Mouse (Mus musculus): ENCODE measurements around the gene Xpot.

Gene Xpot

DNA sequence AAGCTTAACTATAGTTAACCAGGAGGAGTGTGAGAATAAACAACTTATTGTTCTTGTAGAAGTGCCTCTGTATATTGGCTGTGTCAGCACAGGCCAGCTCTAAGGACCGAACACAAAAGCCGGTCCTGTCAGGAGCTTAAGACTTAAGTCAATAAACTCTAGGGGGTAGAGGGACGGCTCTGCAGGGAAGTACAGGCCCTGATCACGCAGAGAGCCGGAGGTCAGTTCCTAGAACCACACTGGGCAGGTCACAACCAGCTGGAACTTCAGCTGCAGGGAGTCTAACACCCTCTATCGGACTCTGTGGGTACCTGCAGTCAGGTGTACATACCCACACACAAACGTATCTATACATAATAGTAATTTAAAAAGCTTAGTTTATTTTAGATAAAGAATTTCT, 10.2 kb downstream of the Xpot start:
- no peak for DNase-seq

DNA sequence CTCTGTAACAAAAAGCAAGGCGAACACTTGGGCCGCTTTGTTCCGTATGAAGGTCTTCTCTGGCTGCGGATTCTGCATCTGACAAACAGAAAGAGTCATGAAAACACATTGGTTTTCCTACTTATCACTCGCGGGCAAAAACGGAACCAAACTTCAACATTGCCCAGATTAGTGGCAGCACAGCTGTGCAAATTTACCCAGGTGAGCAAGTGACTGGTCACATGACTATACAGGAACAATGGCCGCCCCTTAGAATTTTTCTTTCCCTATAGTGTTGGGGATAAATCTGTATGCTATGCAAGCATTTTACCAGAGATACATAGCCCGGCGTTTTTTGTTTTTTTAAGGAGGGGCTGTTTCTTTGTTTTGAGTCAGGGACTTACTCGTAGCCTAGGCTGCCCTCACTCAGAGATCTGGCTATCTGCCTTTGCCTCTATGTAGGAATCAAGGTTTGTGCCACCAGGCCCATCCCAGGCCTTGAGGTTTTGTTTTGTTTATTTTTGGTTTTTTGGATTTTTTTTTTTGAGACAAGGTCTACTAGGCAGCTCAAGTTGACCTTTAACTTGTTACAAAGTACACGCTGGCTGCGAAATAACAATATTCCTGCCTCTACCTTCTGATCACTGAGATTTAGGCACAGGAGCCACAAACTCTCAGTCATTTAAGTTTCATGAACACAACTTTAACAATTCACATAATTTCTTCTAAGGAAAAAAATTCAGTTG, 10.8 kb downstream of the Xpot start:
- no peak for DNase-seq

DNA sequence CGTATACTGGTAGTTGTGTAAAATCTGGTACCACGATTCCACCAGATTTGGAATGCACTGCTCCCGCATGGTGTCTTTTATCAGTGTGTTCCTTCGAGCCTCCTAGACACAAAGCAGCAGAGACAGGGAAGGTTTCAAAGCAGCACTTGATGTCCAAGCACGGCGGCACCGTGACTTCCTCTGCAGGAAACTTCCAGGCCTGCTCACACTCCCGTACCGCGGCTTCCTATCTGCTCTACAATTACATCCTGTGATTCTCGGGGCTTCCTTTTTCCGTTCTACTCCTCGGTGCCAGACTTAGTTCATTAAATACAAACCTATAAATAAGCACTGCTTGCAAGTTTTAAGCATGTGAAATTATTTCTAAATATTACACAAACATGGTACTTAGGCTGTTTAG, 12.6 kb downstream of the Xpot start:
- no peak for DNase-seq

DNA sequence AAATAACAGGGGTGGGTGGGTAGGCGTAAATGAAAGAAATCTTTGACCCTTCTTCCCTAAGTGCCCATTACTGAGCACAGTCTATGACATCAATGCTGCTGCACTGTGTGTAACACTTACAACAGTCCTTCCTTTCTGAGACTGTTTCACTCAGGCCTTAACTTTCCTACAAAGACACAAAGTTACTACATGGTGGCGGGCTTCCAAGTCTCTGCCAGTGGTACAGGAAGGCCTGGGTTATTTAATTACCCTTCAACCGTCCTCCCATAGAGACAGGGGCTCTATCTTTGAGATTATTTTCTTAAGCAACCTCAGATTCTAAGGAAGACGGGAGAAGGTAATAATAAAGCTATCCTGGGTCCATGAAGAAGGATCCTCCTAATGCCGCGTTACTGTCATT, 13.7 kb downstream of the Xpot start:
- no peak for DNase-seq

DNA sequence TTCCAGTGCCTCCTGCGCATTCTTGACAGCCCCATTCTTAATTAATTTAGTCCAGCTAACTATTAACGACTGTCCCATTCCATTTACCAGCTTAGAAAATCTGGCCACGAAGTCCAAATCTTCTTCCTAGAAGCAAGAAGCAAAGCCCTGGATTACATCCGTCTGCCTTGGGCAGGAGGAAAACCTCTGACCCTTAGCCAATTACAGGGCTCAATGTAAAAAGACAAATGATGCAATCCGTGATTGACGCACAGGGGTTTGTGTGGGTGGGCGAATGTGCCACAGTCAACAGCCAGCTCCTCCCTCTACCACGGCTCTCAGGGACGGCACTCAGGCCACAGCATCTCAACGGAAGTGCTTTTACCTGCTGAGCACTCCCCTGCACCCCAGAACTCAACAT, 14.5 kb downstream of the Xpot start:
- DNase-seq: no peak

DNA sequence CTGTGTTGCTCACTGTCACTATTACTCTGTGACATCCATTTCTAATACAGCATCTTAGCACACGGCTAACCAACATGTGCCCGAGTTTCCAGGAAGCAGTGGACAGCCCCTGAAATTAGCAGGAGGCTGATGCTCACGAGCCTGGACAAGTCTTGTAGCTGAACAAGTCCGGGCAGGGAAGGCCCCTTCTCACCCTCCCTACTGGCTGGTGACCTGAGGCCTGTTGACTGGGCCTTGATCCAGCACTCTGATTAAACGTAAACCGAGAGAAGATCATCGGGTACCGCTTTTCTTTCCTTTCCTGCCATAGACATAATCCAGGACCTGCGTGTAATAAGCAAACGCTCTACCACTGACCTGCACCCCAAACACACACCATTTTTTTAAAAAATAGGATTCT, 18.0 kb downstream of the Xpot start:
- DNase-seq: no peak

DNA sequence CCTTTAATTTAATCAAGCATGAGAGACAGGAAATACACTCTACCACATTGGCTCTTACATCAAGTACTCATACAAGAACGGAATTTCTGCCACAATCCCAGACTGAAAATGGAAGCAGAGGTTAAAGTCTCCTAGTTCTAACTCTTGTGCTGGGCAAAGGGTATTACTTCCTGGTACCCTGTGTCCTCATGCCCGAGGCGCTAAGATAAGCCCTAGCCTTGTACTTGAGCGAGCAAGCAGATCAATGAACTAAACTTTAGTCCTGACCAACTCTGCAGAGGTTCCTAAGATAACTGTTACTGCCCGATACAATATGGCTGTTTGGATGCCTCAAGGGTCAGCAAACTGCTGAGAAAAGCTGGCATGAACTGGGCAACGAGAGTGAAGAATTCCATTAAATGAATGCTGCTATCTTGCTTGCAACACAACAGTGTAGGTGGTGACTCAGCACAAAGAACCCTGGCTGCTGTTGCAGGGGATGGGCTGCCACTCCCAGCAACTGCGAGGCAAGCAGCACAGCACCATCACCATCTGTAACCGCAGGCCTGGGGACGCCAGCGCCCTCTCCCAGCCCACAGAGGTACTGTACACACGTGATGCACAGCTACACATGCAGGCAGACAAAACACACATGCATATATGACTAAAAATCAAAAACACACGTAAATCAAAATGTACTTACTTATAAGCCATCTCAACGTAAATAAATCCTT, 21.3 kb downstream of the Xpot start:
- DNase-seq: no peak

DNA sequence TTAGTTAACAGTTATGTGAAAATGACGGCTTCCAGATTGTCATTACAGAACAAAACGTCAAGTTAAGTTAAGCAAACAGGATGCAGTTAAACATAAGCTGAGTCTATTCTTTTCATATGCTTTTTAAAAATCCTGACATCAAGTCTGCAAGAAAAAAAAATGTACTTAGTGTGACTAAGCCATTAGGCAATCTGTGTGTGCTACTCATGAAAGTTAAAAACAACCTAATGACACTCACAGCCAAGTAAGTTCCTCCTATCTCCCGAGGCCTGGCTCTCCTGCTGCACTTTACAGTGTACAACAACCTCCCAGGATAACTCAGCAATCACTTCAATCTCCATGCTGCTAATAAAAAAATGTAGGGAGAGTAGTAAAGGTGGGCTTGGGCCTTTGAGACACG, 22.6 kb downstream of the Xpot start:
- no peak for DNase-seq

DNA sequence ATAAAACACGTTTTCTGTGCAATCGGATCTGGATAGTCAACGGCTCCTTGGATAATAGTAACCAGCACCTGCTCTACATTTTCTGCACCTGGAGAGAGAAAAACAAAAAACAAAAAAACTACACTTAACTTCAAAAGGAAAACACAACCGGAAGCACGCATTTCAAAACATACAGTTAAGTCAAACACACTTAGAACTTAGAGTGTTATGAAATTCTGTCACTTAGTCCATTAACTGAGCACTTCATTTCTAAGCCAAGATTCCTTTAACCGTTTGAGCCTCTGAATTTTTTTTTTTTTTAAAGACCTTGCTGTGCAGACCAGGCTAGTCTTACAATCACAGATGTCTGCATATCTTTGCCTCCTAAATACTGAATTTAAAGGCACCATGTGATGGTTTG, 24.9 kb downstream of the Xpot start:
- DNase-seq: no peak

DNA sequence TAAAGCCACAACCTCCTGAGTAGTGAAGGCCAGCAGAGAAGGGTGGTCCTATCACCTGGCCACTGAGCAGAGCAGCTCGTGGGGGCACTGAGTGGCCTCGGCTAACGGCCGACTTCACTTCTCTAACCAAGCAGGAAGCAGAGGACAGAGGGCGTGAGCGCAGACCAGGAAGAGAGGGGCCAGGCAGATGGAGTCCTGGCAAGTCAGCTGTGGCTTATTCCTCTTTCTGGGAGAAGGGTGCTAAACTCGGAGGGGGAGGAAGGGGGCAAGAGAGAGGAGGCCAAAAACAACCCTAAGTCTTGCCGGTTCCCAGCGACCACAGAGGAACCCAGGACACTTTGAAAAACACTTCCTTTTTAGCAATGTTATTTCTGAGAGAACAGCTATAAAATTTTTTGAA, 29.6 kb downstream of the Xpot start:
- no peak for DNase-seq

DNA sequence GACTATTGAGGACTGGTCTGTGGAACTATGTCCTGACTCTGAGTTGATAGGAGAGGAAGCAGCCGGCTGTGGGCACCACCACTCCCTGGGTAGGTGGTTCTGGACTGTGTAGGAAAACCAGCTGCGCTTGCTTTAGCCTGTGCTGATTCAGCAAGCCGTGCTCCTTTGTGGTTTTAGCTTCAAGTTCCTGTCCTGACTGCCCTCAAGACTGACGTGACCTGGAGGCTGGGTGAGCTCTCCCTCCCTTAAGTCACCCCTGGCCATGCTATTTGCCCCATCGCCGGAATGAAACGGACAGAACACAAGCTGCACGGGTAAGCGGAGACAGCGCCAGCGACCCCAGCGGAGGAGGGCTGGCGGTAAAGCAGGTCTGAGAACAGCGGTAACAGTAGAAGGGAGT, 35.0 kb downstream of the Xpot start:
- DNase-seq: no peak

DNA sequence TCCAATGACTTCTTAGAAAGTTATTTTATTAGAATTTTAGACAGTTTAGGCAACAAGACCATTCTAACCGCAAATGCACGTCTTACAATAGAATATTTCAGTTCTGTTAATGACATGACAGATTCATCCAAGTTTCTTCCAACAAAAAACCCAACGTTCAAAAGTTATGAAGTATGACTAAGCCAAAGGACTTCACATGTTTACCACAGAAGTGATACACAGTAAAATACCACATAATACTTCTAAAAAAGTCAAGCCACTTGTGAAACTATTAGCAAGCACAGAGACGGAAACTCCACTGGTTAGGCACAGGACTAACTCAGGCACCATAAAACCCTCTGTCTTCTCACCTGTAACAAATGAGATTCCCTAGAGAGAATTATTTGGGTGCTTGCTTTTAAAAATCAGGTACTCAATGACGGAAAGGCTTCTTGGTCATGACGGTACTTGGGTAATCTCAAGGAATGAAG, 38.7 kb downstream of the Xpot start:
- no peak for DNase-seq

DNA sequence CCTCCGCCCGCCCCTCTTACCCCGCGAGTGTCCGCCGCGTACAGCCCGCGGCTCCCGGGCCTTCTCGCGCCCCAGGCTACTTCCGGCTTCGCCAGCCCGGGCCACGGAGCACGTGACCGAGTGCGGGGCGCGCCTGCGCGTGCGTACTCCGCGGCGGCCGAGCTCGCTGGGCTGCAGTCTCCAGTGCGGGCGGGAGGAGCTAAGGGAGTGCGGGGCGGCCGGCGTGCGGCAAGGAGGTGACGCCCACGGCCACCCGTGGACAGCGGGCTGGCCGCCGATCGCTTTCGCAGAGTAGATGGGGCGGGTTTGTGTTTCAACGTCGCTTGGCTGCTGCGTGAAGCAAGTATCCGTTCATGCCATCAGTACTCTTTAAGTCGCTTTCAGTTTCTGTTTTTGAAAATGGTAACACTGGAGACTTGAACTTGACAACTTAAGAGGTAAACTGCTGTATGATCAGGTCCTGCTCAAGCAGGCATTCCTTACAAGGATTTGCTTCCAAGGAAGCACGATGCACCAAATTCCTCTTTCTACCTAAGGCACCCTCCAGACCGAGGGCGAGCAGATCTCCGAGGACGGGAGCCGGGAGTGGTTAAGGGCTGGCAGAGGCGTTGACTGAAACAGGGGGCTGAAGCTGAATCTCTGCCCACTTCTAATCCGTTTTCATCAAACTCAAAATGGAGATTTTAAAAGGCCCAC, 39.3 kb downstream of the Xpot start, which contains the start of gene Tbk1:
Gene Tbk1 (minus strand): TSS at position 113 of the 696 bp plus-strand sequence.
- peak; percentile 92 for DNase-seq

DNA sequence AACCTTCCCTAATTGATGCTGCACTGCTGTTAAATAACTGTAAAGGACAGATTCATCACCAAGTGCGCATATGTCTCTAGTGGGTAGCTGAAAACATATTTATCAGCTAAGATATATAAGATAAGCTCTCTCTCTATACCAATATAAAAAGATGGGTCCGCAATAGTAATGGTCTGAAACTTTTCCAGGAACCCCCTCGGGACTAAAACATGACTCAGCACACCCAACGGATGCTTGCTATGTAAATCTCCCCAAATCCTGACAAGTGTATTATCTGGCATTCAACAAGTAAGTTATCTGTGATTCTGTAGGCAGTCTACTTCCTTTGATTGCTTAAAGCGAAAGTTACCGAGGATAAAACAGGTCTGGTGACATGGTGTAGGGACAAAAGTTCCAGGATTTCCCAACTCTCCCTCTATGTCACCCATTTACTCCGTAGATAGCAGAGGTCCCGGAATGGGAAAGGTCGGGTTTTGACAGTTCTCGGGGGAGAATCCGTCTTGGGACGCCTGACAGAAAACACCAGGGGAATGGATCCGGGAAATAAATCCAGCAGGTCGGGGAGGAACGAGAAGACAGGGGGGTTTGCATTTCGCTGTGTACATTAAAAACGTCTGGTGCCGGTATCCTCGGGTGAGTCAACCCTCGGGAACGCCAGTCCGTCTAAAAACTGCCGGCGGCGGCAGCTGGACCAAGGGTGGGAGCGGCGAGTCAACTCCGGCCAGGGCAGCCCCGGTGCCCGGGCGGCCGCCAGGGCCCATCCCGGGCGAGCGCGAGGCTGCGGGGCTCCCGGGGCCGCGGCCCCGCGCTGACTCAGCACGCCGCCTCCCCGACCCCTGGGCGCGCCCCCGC, 40.1 kb downstream of the Xpot start:
- DNase-seq: peak; percentile 51

DNA sequence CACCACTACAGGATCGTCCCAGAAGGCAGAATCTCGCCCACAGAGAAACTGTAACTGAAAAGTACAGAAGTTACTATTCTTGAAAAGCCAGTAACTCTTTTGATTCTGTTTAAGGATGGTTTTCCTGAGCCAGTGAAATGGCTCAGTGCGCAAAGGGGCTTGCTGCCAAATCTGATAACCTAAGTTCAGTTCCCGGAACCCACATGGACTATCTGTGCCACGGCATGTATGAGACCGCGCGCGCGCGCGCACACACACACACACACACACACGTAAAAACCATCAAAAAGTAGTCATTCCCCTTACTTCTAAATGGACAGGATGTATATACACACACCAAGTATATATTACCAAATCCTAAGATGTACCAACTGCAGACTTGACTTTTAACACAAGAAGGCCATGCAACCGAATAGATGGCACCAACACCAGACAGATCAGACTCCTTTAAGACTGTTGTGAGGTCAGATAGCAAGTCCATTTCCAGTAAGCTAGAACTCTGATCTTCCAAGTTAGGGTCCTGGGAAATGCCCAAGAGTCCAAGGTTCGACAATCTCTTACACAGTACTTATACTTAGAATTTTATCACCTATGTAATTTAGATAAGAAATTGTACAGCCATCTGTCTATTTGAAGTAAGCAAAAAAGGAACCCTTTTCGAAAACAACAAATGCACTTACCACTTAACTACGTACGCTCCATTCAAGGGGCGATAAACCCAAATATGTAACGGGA, 40.9 kb downstream of the Xpot start:
- no peak for DNase-seq

DNA sequence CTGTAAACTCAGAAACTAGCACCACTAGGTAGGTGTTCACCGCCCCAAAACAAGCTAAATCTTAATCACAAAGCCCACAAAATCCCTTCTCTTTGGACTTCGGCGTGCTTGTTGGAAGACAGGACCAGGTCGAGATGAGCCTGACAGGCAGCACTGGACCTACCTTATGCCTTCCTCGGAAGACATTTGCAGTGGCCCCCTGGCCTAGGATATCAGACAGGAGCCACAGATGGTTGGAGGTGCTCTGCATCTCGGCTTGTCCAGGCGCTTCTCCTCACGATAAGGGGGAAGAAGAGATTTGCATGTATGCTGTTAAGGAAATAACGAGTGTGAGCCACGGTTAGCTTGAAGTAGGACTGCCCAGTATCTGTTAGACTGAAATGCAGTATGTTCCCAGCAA, 42.1 kb downstream of the Xpot start:
- DNase-seq: no peak

DNA sequence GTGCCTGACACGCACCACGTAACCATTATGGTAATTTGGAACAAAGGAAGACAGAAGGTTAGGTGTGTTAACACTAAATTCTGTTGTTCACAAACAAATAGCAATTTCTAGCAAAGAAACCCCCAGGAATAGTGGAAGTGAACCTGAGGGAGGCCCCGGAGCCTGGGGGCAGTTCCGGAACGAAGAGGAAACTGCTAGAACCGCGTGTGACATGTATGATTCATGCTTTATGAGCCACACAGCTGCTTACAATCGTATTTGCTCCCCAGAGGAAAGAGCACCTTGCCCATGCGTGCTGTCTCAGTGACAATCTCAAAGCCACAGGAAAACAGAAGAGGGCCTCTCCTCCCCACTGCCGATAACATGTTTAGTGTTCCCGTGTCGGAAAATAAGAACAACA, 43.1 kb downstream of the Xpot start:
- DNase-seq: no peak

DNA sequence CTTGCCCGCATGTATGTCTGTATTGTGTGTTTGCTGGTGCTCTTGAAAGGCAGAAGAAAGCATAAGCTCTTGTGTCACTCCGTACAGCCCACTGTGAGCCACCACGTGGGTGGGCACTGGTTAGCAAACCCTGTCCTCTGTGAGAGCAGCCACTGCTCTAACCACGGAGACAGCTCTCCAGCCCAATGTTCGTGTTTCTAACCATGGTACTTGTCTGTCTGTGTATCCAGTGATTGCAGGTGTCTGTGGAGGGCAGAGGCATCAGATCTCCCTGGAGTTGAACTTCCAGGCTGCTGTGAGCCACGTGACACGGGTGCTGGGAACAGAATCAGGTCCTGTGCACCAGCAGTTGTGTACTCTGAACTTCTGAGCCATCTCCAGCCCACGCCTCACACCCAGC, 43.8 kb downstream of the Xpot start:
- no peak for DNase-seq

DNA sequence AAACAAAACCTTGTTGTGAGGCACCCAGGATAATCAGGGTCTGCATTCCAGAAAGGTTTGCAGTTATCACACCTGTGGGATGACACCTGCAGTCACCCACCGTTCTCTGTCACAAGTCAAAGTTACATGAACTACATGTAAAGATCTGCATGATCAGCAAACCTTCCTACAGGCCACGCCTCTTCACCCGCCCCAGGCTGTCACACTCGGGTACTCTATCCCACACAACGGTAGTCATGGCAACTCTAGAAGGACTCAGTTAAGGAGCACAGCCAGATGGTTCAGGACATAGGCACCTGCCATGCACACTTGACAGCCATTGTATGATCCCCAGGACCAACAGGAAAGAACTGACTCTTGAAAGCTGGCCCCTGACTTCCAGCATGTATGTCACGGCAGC, 44.7 kb downstream of the Xpot start:
- no peak for DNase-seq

DNA sequence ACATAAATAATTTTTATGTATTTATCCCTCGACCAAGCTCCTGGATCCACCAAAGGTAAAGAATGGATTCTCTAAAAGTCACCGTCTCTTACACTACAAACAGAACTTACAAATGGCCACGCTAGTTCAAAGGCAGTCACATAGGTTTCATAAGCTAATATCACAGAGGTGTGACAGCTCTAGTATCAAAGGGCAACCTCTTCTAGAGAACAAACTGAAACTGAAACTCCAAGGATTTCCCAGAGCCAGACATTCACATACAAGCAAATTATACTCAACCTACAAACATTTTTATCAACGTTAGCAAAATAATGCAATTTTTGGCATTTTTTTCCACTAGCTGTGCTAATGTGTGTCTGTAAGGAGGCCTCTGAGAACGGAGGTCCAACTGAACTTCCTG, 45.8 kb downstream of the Xpot start:
- no peak for DNase-seq

DNA sequence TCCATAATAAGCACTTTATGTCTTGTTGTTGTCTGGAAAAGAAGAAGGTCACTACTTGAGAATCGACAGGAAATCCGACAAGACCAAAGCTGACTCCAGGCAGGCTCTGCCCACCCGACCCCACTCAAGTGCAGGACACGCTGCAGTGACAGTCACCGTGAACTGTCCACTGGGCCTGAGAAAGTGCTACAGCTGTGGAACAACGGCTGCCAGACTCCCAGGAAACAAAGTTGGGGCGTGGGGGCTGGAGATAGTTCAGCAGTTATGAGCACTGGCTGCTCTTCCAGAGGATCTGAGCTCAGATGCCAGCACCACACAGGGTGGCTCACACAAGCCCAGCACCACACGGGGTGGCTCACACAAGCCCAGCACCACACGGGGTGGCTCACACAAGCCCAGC, 49.8 kb downstream of the Xpot start:
- DNase-seq: no peak

DNA sequence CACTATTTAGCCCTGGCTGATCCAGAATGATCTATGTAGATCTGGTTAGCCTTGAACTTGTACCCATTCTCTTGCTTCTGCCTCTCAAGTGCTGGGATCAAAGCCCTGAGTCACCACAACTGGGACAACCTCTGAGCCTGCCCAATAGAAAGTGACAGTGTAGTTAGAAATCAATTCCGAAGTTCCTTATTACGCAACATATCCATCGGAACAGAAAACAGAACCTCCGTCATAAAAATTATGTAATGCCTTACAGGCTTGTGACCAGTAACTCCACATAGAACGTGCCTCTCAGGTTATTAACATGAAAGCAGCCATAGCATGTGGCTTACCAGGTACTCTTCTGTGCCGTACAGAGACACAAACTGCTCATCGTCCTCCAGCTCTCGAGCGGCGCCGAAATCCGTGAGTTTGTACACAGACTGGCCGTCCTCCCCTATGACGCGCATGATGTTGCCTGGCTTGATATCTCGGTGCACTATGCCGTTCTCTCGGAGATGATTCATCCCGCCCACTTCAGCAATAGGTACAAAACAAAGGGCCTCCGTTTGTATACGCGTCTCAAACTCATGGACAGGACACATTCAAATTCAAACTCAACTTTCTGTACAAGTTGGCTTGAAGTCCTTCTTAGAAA, 54.5 kb downstream of the Xpot start:
- DNase-seq: no peak

All from cerebellum, adult 9-10 months (tissue).